Mouse (Mus musculus): ENCODE measurements at regions not wholly inside any gene's neighbourhood (a gene's known extent, or its start where the extent isn't known, plus 50 kb on each side); places are given as distances from the start of the nearest gene placed in this dataset.

DNA sequence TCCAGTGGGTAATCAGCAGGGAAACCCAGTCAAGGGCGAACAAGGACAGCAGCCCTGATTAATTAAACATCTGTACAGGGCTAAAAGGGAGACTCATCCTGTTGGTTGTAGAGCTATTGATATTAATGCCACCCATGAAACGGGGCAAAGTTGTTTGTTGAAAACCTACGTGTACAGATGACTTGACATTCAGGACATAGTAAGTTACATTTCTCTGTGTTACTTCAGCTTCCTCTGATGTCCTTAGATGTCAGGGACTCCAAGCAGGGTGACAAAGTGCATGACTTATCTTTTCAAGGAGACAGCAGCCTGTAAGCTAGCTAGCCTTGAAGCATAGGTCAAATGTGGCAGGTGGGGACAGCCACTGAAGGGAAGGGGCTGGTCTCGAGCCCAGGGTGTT, 390.5 kb downstream of the Ccdc171 start:
- DNase-seq, result no peak

DNA sequence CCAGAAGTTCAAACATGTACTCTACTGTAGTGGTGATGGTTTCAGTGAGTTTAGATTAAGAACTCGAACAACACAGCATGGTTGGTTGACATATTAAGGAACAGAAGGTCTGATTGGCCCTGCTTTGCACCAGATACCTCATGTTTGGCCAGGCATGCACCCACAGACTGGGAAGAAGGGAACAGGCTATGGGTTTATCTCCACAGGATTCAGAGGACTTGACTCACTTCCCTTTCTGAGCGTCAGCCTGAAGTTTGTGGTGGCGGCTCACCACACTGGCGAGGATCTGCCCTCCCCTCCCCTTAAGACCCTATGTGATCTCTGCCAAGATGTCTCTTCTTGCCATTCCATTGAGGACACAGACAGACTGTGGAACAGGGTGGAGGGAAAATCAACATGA, 391.7 kb downstream of the Ccdc171 start:
- no peak for DNase-seq

- no peak for DNase-seq
Observed at GRCm38 (mm10) chr4:83918093-83918492, 392.7 kb downstream of the Ccdc171 start.

DNA sequence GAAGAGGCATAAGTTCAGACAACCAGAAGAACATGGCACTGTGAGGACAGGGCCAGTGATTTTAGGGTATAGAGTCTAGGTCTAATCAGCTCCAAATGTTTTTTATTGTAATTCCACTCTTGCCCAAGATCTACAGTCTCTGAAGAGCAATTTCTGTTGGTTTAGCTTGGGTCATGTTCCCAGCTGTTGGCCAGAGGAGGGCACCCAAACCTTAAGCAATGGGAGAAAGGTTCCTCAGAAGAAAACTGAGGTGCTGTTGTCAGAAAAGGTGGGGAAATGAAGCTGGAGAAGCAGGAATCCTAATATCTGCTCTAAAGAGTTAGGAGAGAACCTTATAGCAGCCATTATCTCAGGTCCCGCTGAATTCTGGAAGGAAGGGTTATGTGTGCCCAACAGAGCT, 393.7 kb downstream of the Ccdc171 start:
- DNase-seq, result no peak

DNA sequence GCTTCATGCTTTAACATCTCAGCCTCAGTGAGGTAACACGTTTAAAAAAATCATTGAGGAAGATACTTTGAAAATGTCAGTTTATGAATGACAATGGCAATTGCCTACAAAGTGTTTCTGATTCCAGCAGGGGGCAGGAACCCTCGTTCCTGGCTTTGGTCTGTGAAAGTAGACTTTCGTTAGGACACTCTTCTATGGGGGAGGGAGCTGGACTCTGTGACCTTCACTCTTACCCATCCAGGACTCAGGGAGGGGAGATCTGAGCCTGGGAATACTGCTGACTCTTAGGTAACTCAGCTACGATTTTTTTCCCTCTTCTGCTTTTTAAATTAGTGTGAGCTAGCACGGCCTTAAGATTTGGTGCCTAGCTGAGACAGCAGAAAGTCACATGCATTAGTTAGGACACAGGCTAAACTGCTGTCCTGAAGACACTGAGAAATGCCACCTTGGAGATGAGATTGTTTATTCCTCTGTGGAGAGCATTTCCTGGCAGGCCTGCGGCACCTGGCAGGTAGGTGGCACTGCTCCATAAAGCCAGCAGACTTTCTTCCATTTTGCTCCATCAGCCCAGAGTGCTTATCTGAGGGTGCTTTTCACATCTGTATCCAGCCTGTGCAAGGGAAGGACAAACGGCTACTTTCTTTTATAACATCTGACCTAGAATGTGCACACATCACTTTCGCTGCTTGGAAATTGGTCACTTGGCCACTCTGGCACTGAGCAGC, 399.9 kb downstream of the Ccdc171 start:
- DNase-seq, result no peak

DNA sequence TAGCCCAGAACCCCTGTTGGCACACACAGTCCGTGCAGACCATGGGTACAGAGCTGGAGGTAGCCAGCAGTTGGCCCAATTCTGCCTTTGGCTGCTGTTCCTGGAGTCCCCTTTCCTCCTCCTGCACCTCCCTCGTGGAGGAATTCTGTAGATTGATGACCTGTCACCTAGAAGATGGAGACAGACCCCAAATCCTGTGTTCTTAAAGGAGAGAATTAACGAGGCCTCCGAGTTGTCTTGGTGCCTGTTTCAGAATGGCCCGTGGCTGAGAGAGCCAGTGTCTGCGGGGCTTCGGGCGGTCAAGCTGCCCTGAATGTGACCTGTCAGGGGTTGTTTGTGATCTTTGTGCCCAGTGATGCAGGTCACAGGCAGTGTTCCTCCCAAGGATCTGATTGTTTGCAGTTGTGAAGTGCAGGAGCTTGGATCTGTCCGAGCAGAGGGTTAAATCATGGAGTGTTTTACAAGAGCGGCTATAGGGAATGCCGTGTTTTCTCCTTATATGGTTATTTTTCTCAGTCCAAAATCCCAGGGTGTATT, 400.9 kb downstream of the Ccdc171 start:
- no peak for DNase-seq

- DNase-seq, result no peak
Observed at GRCm38 (mm10) chr4:83931897-83932654, 406.7 kb downstream of the Ccdc171 start.

DNA sequence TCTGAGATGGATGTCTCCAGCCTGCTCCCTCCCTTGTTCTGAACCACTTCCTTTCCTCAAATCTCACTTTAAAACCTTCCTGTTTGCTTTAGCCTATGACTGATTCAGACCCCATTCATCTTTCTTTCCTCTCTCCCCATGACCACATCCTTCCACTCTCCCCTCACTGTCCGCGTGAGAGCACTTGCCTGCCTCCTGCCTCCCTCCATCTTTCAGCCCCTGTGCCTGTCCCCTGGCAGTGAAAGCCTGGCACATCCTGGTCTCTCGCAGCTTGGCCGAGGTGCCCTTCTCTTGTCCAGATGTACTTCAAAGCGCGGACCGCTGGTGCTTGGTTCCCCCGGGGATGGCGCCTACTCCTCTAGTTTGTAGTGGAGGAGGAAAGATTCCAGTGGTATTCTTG, 416.3 kb downstream of the Ccdc171 start:
- peak; percentile 28 for DNase-seq

DNA sequence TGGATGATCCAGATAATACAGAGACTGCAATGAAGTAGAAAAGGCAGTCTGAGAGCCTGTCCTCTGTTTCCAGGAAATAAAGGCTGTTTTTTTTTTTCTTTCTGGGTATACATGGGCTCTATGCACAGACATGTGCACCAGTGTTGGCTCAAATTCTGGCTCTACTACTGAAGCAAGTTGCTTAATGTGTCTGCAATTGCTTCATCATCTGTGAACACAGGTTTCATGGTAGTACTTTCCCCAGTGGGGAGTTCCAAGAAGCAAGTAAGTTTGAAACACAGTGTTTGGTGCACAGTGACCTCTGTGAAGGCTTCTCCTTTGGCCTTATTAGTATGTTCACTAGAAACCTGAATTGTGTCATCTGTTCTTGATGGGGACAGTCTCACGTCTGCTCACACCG, 424.3 kb downstream of the Ccdc171 start:
- no peak for DNase-seq

GRCm38 (mm10) chr4:83950809-83951409, 425.6 kb downstream of the Ccdc171 start:
- DNase-seq, result no peak

- DNase-seq, result no peak
Observed at GRCm38 (mm10) chr4:83956252-83956904, 431.0 kb downstream of the Ccdc171 start.

- DNase-seq, result no peak
Observed at GRCm38 (mm10) chr4:83957217-83957692, 431.9 kb downstream of the Ccdc171 start.

- DNase-seq, result no peak
Observed at GRCm38 (mm10) chr4:83966898-83967297, 441.6 kb downstream of the Ccdc171 start.

DNA sequence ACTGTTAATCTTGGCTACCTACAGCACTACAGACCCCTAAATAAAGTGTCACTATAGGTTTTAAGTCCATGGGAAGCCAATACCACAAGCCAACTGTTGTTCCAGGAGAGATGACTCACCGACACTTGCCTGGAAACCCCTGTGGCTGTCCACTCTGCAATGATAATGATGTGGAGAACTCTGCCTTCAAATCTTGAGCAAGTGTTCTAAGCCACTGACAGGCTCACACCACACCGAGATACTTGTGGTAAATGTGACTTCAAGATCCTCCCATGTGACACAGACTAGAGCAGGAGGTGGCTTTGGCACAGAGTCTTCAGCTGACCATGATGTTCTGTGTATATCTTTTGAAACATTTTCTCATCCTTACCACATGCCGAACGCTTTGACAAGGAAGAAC, 447.8 kb downstream of the Ccdc171 start:
- no peak for DNase-seq

- no peak for DNase-seq
Observed at GRCm38 (mm10) chr4:83974214-83975012, 449.1 kb downstream of the Ccdc171 start.

DNA sequence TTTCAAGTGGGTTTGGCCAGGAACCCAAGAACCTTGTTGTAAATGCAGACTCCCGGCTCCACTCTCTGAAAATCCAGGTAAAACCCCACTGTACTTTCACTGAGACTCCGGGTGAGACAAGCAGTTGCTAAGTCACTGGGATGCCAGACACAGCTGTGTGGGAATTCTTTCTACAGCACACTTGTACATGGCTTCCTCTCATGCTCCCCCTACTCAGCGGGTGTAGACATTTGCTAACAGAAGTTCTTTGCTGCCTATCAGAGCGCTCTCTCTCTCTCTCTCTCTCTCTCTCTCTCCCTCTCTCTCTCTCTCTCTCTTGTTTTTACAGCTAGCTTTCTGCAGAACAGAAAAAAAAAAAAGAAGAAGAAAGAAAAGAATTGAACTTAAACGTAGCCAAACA, 450.2 kb downstream of the Ccdc171 start:
- no peak for DNase-seq

DNA sequence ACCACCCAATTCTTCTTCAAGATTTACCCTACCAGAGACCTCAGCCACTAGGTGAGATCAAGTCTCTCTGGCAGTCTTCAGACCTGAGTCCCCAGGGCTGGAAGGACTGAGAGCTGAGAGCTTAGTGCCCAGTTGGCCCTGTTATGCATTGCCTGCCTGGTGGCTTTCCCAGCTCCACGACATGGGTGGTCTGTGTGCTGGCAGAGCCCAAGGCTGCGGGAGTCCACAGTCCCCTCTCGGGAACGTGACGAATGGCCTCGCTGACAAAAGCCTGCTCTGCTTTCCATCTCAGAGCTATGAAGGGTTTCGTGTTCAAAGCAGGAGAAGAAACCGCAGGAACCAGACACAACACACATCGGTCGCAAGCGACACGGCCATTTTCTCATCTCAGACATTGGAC, 450.7 kb downstream of the Ccdc171 start:
- no peak for DNase-seq

DNA sequence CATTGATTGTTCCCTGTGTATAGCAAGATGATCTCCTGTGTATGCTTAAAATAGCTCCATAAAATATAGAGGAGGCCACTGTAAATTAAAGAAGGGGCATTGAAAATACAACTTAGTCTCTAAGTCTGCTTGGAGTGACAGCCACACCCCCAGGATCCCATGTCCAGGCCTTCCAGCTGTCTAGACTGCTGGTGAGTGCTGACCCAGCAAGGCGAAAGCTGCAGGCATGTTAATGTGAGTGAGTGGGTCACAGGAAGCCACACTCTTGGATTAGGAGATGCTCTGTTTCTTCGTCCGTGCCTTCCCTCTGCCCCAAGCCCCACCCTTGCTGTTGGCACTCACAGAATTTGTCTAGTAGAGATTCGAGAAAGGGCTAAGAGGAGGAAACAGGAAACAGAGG, 453.7 kb downstream of the Ccdc171 start:
- no peak for DNase-seq

- DNase-seq, result no peak
Observed at GRCm38 (mm10) chr4:83984671-83985391, 459.5 kb downstream of the Ccdc171 start.

GRCm38 (mm10) chr4:83985451-83985850, 460.1 kb downstream of the Ccdc171 start:
- no peak for DNase-seq

Data from thymus, postnatal 4 days (tissue).